10 mouse cellular contexts compared by ENCODE assay signal in genomic region chr2:152639406-152640113, GRCm38 (mm10). TPM values are rescaled to one million over a fixed set of nuclear protein-coding genes. Genes with fewer than 3 reads are reported as not detected.
DNase-seq lines count a peak whose midpoint lies in the region; ATAC-seq and TF ChIP-seq lines count a peak whose summit lies in the region.
"Had no signal": no experiment of that assay in that cellular context is flagged by ENCODE, and none has a peak within 500 bp of the region (broad histone marks: within the 10 kb centered on the region; RNA-seq: fewer than 3 reads in every experiment).

No protein-coding gene starts in this region.

- H3K4me2 ChIP-seq in intestine, embryonic 14.5 days (ENCODE audit: low read length) = no peak overlapping the region
- no peak overlapping the region for H3K4me2 ChIP-seq in intestine, postnatal 0 days (replicated peaks; ENCODE audit: low read depth)
- no peak overlapping the region for H3K4me2 ChIP-seq in embryonic facial prominence, embryonic 12.5 days (replicated peaks)
- no peak overlapping the region for H3K4me2 ChIP-seq in hindbrain, embryonic 16.5 days (ENCODE audit: low read length)
- peak overlapping the region; percentile 48 for H3K4me2 ChIP-seq in myocyte (ENCODE audit: low read depth)

- H3K36me3 ChIP-seq in intestine, embryonic 14.5 days (ENCODE audit: control insufficient read depth, insufficient read depth, low read length) = no peaks in the 10 kb centered on the region
- no peaks in the 10 kb centered on the region for H3K36me3 ChIP-seq in intestine, postnatal 0 days (ENCODE audit: control insufficient read depth, insufficient read depth)
- H3K36me3 ChIP-seq in embryonic facial prominence, embryonic 12.5 days = no peaks in the 10 kb centered on the region
- no peaks in the 10 kb centered on the region for H3K36me3 ChIP-seq in hindbrain, embryonic 16.5 days (ENCODE audit: control insufficient read depth, insufficient read depth, low read length)
- H3K36me3 ChIP-seq in myocyte (ENCODE audit: control insufficient read depth, insufficient read depth) = no peaks in the 10 kb centered on the region

- 19% methylated on average over 11 of the region's 11 CpGs for WGBS in intestine, embryonic 14.5 days
- WGBS in intestine, postnatal 0 days = 25% methylated on average over 11 of the region's 11 CpGs
- WGBS in embryonic facial prominence, embryonic 12.5 days = 18% methylated on average over 11 of the region's 11 CpGs
- WGBS in hindbrain, embryonic 16.5 days = 9% methylated on average over 11 of the region's 11 CpGs

- no peak overlapping the region for H3K9ac ChIP-seq in intestine, embryonic 14.5 days (ENCODE audit: low read length)
- H3K9ac ChIP-seq in intestine, postnatal 0 days (ENCODE audit: low read depth, low read length) = no peak overlapping the region
- no peak overlapping the region for H3K9ac ChIP-seq in embryonic facial prominence, embryonic 12.5 days
- peak overlapping the region; percentile 6; the same call in 1 of the 2 replicates for H3K9ac ChIP-seq in hindbrain, embryonic 16.5 days (ENCODE audit: low read depth, low read length)
- H3K9ac ChIP-seq: liver, embryonic 14.5 days had no signal

- no peaks in the 10 kb centered on the region for H3K9me3 ChIP-seq in intestine, embryonic 14.5 days (ENCODE audit: control insufficient read depth, low read length)
- H3K9me3 ChIP-seq in intestine, postnatal 0 days (ENCODE audit: control insufficient read depth) = no peaks in the 10 kb centered on the region
- no peaks in the 10 kb centered on the region for H3K9me3 ChIP-seq in embryonic facial prominence, embryonic 12.5 days
- H3K9me3 ChIP-seq in hindbrain, embryonic 16.5 days (ENCODE audit: control insufficient read depth, low read length) = no peaks in the 10 kb centered on the region

- no peak for TF ChIP-seq CTCF in intestine, postnatal 0 days (IDR thresholded peaks at IDR 0.05; ENCODE audit: low read depth)

- H3K4me1 ChIP-seq in intestine, embryonic 14.5 days (replicated peaks; ENCODE audit: control insufficient read depth, insufficient read depth, low read length) = peaks cover 27% of the 10 kb centered on the region
- no peaks in the 10 kb centered on the region for H3K4me1 ChIP-seq in intestine, postnatal 0 days (replicated peaks; ENCODE audit: control insufficient read depth, insufficient read depth, low read length)
- H3K4me1 ChIP-seq in embryonic facial prominence, embryonic 12.5 days = peaks cover 8% of the 10 kb centered on the region; the same call in 1 of the 2 replicates
- peaks cover 5% of the 10 kb centered on the region; the same call in 1 of the 2 replicates for H3K4me1 ChIP-seq in hindbrain, embryonic 16.5 days (ENCODE audit: control insufficient read depth, insufficient read depth, low read depth, low read length)

- no peak for TF ChIP-seq POLR2A in myocyte (IDR thresholded peaks at IDR 0.05; ENCODE audit: insufficient read length, low read depth)

- H3K79me2 ChIP-seq in myocyte (ENCODE audit: control insufficient read depth, insufficient read depth) = no peaks in the 10 kb centered on the region

- peak; percentile 45; the same call in 1 of the 2 replicates for ATAC-seq in intestine, embryonic 14.5 days (replicated peaks; ENCODE audit: low FRiP score, low TSS enrichment, low read depth)
- no peak for ATAC-seq in intestine, postnatal 0 days
- peak; percentile 47; the same call in 1 of the 2 replicates for ATAC-seq in embryonic facial prominence, embryonic 12.5 days (ENCODE audit: insufficient number of reproducible peaks, insufficient read depth, low FRiP score, low TSS enrichment)
- no peak for ATAC-seq in hindbrain, embryonic 16.5 days

- DNase-seq in intestine, embryonic 14.5 days (ENCODE audit: low spot score) = no peak
- no peak for DNase-seq in retina, embryonic 14.5 days (ENCODE audit: low spot score)
- DNase-seq in MN1 (ENCODE audit: low spot score) = no peak
- no peak for DNase-seq in spleen, postnatal 10 days (ENCODE audit: low spot score in 2 of 2)

- peak overlapping the region; percentile 82 for H3K27ac ChIP-seq in intestine, embryonic 14.5 days (ENCODE audit: low read depth)
- no peak overlapping the region for H3K27ac ChIP-seq in intestine, postnatal 0 days (ENCODE audit: low read depth, low read length)
- no peak overlapping the region for H3K27ac ChIP-seq in embryonic facial prominence, embryonic 12.5 days
- no peak overlapping the region for H3K27ac ChIP-seq in hindbrain, embryonic 16.5 days (ENCODE audit: low read depth, low read length)
- H3K27ac ChIP-seq: liver, embryonic 14.5 days had no signal

- H3ac ChIP-seq in myocyte (ENCODE audit: control insufficient read depth, insufficient read length) = no peak overlapping the region

- H3K27me3 ChIP-seq in intestine, embryonic 14.5 days (replicated peaks; ENCODE audit: control insufficient read depth, insufficient read depth, low read length) = no peaks in the 10 kb centered on the region; the same call in 1 of the 2 replicates
- H3K27me3 ChIP-seq in intestine, postnatal 0 days (replicated peaks; ENCODE audit: control insufficient read depth, insufficient read depth, low read length) = no peaks in the 10 kb centered on the region
- H3K27me3 ChIP-seq in embryonic facial prominence, embryonic 12.5 days = no peaks in the 10 kb centered on the region
- H3K27me3 ChIP-seq in hindbrain, embryonic 16.5 days (replicated peaks; ENCODE audit: control insufficient read depth, insufficient read depth, low read length) = no peaks in the 10 kb centered on the region
- H3K27me3 ChIP-seq in myocyte (ENCODE audit: control insufficient read depth, insufficient read depth, insufficient read length) = no peaks in the 10 kb centered on the region

- H3K4me3 ChIP-seq in intestine, embryonic 14.5 days (ENCODE audit: low read depth, low read length) = no peak overlapping the region
- H3K4me3 ChIP-seq in intestine, postnatal 0 days (ENCODE audit: low read depth, low read length) = no peak overlapping the region
- no peak overlapping the region for H3K4me3 ChIP-seq in embryonic facial prominence, embryonic 12.5 days
- H3K4me3 ChIP-seq in hindbrain, embryonic 16.5 days (ENCODE audit: low read length) = no peak overlapping the region
- H3K4me3 ChIP-seq in myocyte = no peak overlapping the region

TF ChIP-seq in myocyte, 11 proteins besides CTCF, POLR2A, EP300 and RAD21 (continues in another document):
- TF ChIP-seq MYOG (IDR thresholded peaks at IDR 0.05; ENCODE audit: control insufficient read depth in 1 of 3, insufficient read depth in 1 of 3, insufficient read length in 2 of 3, low read depth in 2 of 3) = peak in 1 of 3 experiments; percentile 11
- no peak for TF ChIP-seq REST (IDR thresholded peaks at IDR 0.05; ENCODE audit: insufficient read depth, insufficient read length)
- TF ChIP-seq E2F4 (IDR thresholded peaks at IDR 0.05; ENCODE audit: insufficient read depth) = no peak
- TF ChIP-seq USF1 (IDR thresholded peaks at IDR 0.05; ENCODE audit: low read depth) = no peak
- TF ChIP-seq MAX (IDR thresholded peaks at IDR 0.05; ENCODE audit: low read depth) = no peak
- no peak for TF ChIP-seq TCF3 (IDR thresholded peaks at IDR 0.05; ENCODE audit: insufficient read length, low read depth)
- TF ChIP-seq CEBPB (IDR thresholded peaks at IDR 0.05; ENCODE audit: insufficient read depth, poor library complexity, severe bottlenecking) = no peak
- no peak for TF ChIP-seq SRF (IDR thresholded peaks at IDR 0.05; ENCODE audit: control insufficient read depth, insufficient read length, low read depth)
- TF ChIP-seq MYOD1 (IDR thresholded peaks at IDR 0.05; ENCODE audit: control insufficient read depth in 1 of 3, insufficient read length in 2 of 3, low read depth in 2 of 3) = peak in 1 of 3 experiments; percentile 40
- peak; percentile 23 for TF ChIP-seq POLR2AphosphoS2 (IDR thresholded peaks at IDR 0.05; ENCODE audit: insufficient read length, low read depth)

RNA-seq across cellular contexts. Expression of gene Rem1, which starts 12.8 kb away (rescaled TPM):
- 9.6 and 12.9 TPM in 2 replicates for polyA plus RNA-seq in intestine, embryonic 14.5 days (2014; fragmentation: Nextera tagmentation; extraction: Ambion mirVana)
- polyA plus RNA-seq in intestine, postnatal 0 days (2015; fragmentation: Nextera tagmentation; extraction: Ambion mirVana) = 5.9 and 6.4 TPM in 2 replicates
- polyA plus RNA-seq in embryonic facial prominence, embryonic 12.5 days (2016; fragmentation: Nextera tagmentation; extraction: Ambion mirVana) = 1.1 and 1.6 TPM in 2 replicates
- polyA plus RNA-seq in hindbrain, embryonic 16.5 days (2015; fragmentation: Nextera tagmentation; extraction: Ambion mirVana) = 0.80 and 0.82 TPM in 2 replicates
- 28.3 TPM for polyA plus RNA-seq in myocyte (2012; fragmentation: generic; extraction: Trizol)

RNA-seq across cellular contexts. Expression of gene Defb25, which starts 16.7 kb away (rescaled TPM):
- polyA plus RNA-seq in intestine, embryonic 14.5 days (2014; fragmentation: Nextera tagmentation; extraction: Ambion mirVana) = 1.4 and 2.3 TPM in 2 replicates
- polyA plus RNA-seq in intestine, postnatal 0 days (2015; fragmentation: Nextera tagmentation; extraction: Ambion mirVana) = 0.72 TPM in 1 of 2 replicates, not detected in the other
- polyA plus RNA-seq in embryonic facial prominence, embryonic 12.5 days (2016; fragmentation: Nextera tagmentation; extraction: Ambion mirVana) = not detected in 2 replicates
- not detected in 2 replicates for polyA plus RNA-seq in hindbrain, embryonic 16.5 days (2015; fragmentation: Nextera tagmentation; extraction: Ambion mirVana)
- 8.8 TPM for polyA plus RNA-seq in myocyte (2012; fragmentation: generic; extraction: Trizol)
- polyA plus RNA-seq: liver, embryonic 14.5 days had no signal

RNA-seq across cellular contexts. Expression of gene H13, which starts 29.7 kb away (rescaled TPM):
- 108 and 113 TPM in 2 replicates for polyA plus RNA-seq in intestine, embryonic 14.5 days (2014; fragmentation: Nextera tagmentation; extraction: Ambion mirVana)
- polyA plus RNA-seq in intestine, postnatal 0 days (2015; fragmentation: Nextera tagmentation; extraction: Ambion mirVana) = 110 and 111 TPM in 2 replicates
- 129 and 131 TPM in 2 replicates for polyA plus RNA-seq in embryonic facial prominence, embryonic 12.5 days (2016; fragmentation: Nextera tagmentation; extraction: Ambion mirVana)
- 172 and 178 TPM in 2 replicates for polyA plus RNA-seq in hindbrain, embryonic 16.5 days (2015; fragmentation: Nextera tagmentation; extraction: Ambion mirVana)
- polyA plus RNA-seq in myocyte (2012; fragmentation: generic; extraction: Trizol) = 190 TPM

RNA-seq across cellular contexts. Expression of gene Defb36, which starts 35.4 kb away (rescaled TPM):
- polyA plus RNA-seq in intestine, embryonic 14.5 days (2014; fragmentation: Nextera tagmentation; extraction: Ambion mirVana) = not detected in 2 replicates
- polyA plus RNA-seq in intestine, postnatal 0 days (2015; fragmentation: Nextera tagmentation; extraction: Ambion mirVana) = not detected in 2 replicates
- not detected in 2 replicates for polyA plus RNA-seq in embryonic facial prominence, embryonic 12.5 days (2016; fragmentation: Nextera tagmentation; extraction: Ambion mirVana)
- not detected in 2 replicates for polyA plus RNA-seq in hindbrain, embryonic 16.5 days (2015; fragmentation: Nextera tagmentation; extraction: Ambion mirVana)
- not detected for polyA plus RNA-seq in myocyte (2012; fragmentation: generic; extraction: Trizol)
- polyA plus RNA-seq: liver, embryonic 14.5 days; urinary bladder, adult 2 months had no signal

RNA-seq across cellular contexts. Expression of gene Defb45, which starts 40.4 kb away (rescaled TPM):
- polyA plus RNA-seq in intestine, embryonic 14.5 days (2014; fragmentation: Nextera tagmentation; extraction: Ambion mirVana) = not detected in 2 replicates
- polyA plus RNA-seq in intestine, postnatal 0 days (2015; fragmentation: Nextera tagmentation; extraction: Ambion mirVana) = not detected in 2 replicates
- polyA plus RNA-seq in embryonic facial prominence, embryonic 12.5 days (2016; fragmentation: Nextera tagmentation; extraction: Ambion mirVana) = not detected in 2 replicates
- not detected in 2 replicates for polyA plus RNA-seq in hindbrain, embryonic 16.5 days (2015; fragmentation: Nextera tagmentation; extraction: Ambion mirVana)
- polyA plus RNA-seq in myocyte (2012; fragmentation: generic; extraction: Trizol) = 0.30 TPM
- polyA plus RNA-seq: liver, embryonic 14.5 days had no signal

Comparison
In these comparisons a context has a peak if more than half of its experiments do, and no peak if none do; other contexts are left out.
1. ATAC-seq: peak in intestine, embryonic 14.5 days (single experiment) and embryonic facial prominence, embryonic 12.5 days (single experiment); none in intestine, postnatal 0 days (single experiment) and hindbrain, embryonic 16.5 days (single experiment).